Mouse (Mus musculus) adrenal gland, postnatal 25 days (tissue): ENCODE data around the gene BC048507. TPM values are rescaled to one million over a fixed set of nuclear protein-coding genes. Genes with fewer than 3 reads are reported as not detected.

Experiments used
- total RNA-seq: library from RNA; stranded (reverse); gene quantifications from 2 replicates; pipeline ENCODE4 v1.2.3, GENCODE M21; 2021

The BC048507 gene
- total RNA-seq, 1 experiment from 2014 or later, result not detected

Other genes with a start within 250 kb of the BC048507 start
- gene Gm49345, start 225.6 kb upstream of the BC048507 start, total RNA-seq, result 1.4 TPM in 1 of 2 replicates, not detected in the other
- gene Zfp729a, start 225.5 kb upstream of the BC048507 start, total RNA-seq, result 5.5 and 7.7 TPM in 2 replicates
- 11.1 and 15.0 TPM in 2 replicates for gene Zfp738, start 176.3 kb upstream of the BC048507 start, total RNA-seq
- 9.4 and 13.7 TPM in 2 replicates for gene Zfp65, start 134.2 kb upstream of the BC048507 start, total RNA-seq
- 5.1 and 7.7 TPM in 2 replicates for gene Zfp85, start 108.1 kb upstream of the BC048507 start, total RNA-seq
- gene Zfp493, start 83.6 kb upstream of the BC048507 start, total RNA-seq, result 3.9 and 4.6 TPM in 2 replicates
- 6.5 and 7.9 TPM in 2 replicates for gene Zfp273, start 49.6 kb upstream of the BC048507 start, total RNA-seq
- 4.0 and 5.4 TPM in 2 replicates for gene Gm10037, start 32.2 kb upstream of the BC048507 start, total RNA-seq